Mouse (Mus musculus) embryo, embryonic 10.5 days (tissue): Measurements from ENCODE around the gene Il12rb2.

Experiments used
- DNase-seq: peaks from one replicate; pipeline ENCODE4 v3.0.0-alpha.2; 2015; ENCODE audit warnings: low spot score

The Il12rb2 gene

GRCm38 (mm10) chr6:67375982-67376391, at the start of gene Il12rb2:
TSS of gene Il12rb2 (minus strand) at chr6:67376188.
- DNase-seq = peak; percentile 22

GRCm38 (mm10) chr6:67421761-67422160, 45.8 kb upstream of the Il12rb2 start:
- DNase-seq = no peak

- DNase-seq = no peak
These were observed 40.6 kb upstream of the Il12rb2 start for GRCm38 (mm10) chr6:67416557-67416956.

GRCm38 (mm10) chr6:67415276-67415675, 39.3 kb upstream of the Il12rb2 start:
- DNase-seq = no peak

- DNase-seq = no peak
These were observed 37.4 kb upstream of the Il12rb2 start for GRCm38 (mm10) chr6:67413378-67413777.

GRCm38 (mm10) chr6:67405281-67405682, 29.3 kb upstream of the Il12rb2 start:
- peak; percentile 1 for DNase-seq

GRCm38 (mm10) chr6:67399551-67399950, 23.6 kb upstream of the Il12rb2 start:
- no peak for DNase-seq

GRCm38 (mm10) chr6:67365785-67366184, 10.2 kb downstream of the Il12rb2 start:
- no peak for DNase-seq

GRCm38 (mm10) chr6:67348065-67348464, 27.9 kb downstream of the Il12rb2 start:
- DNase-seq = no peak

GRCm38 (mm10) chr6:67339494-67339893, 36.5 kb downstream of the Il12rb2 start:
- DNase-seq = no peak

GRCm38 (mm10) chr6:67337943-67338342, 38.0 kb downstream of the Il12rb2 start:
- DNase-seq = no peak

GRCm38 (mm10) chr6:67323788-67324187, 52.2 kb downstream of the Il12rb2 start:
- no peak for DNase-seq

GRCm38 (mm10) chr6:67318451-67318850, 57.5 kb downstream of the Il12rb2 start:
- peak; percentile 73 for DNase-seq

GRCm38 (mm10) chr6:67317827-67318338, 58.1 kb downstream of the Il12rb2 start:
- DNase-seq = no peak

- DNase-seq = no peak
These were observed 58.9 kb downstream of the Il12rb2 start for GRCm38 (mm10) chr6:67317068-67317467.

GRCm38 (mm10) chr6:67314697-67315096, 61.3 kb downstream of the Il12rb2 start:
- no peak for DNase-seq

GRCm38 (mm10) chr6:67309752-67310151, 66.2 kb downstream of the Il12rb2 start:
- no peak for DNase-seq

- DNase-seq = no peak
These were observed 67.0 kb downstream of the Il12rb2 start for GRCm38 (mm10) chr6:67308994-67309393.

- DNase-seq = no peak
These were observed 72.8 kb downstream of the Il12rb2 start for GRCm38 (mm10) chr6:67303210-67303609.

GRCm38 (mm10) chr6:67302471-67302870, 73.5 kb downstream of the Il12rb2 start:
- DNase-seq = no peak

- DNase-seq = no peak
These were observed 74.8 kb downstream of the Il12rb2 start for GRCm38 (mm10) chr6:67301230-67301629.

GRCm38 (mm10) chr6:67300710-67301163, 75.3 kb downstream of the Il12rb2 start:
- DNase-seq = no peak

- DNase-seq = no peak
These were observed 75.7 kb downstream of the Il12rb2 start for GRCm38 (mm10) chr6:67300300-67300699.

GRCm38 (mm10) chr6:67298742-67299141, 77.2 kb downstream of the Il12rb2 start:
- DNase-seq = no peak
